Comparison of ENCODE assay signal across 10 mouse cellular contexts in the genomic region with DNA sequence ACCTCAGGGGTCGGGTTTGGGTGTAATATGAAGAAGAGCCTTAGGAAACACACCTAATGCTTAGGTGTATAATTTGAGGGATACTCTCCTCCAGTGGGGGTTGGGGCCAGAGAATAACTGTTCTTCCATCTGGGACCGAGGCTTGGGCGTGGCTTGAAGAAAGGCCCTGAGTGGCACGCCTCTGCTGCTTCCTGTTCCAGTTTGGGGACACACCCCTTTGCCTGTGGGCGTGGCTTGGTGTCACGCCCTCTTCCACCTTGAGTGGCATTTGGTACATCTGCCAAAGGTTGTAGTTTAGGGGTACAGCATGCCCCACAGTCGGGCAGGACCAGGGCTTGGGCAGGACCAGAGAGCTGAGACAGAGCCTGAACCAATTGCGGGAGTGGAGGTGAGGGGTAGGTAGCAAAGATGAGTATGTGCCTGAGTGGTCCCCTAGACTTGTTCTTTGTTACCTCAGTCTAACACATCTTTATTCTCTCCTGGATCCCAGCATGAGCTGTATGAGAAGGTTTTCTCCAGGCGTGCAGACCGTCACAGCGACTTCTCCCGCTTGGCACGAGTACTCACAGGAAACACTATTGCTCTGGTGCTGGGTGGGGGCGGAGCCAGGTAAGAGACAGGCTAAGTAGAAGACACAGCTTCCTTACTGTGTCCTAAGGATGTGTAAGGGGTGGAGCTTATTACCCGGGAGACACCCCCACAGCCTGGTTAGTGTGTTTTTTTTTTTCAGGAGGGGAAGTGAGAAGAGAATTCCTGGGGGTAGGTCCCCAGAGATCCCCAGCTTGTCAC. TPM values are rescaled to one million over a fixed set of nuclear protein-coding genes. Genes with fewer than 3 reads are reported as not detected.
DNase-seq lines count a peak whose midpoint lies in the region; ATAC-seq lines count a peak whose summit lies in the region.
"Had no signal": no experiment of that assay in that cellular context is flagged by ENCODE, and none has a peak within 500 bp of the region (broad histone marks: within the 10 kb centered on the region; RNA-seq: fewer than 3 reads in every experiment).

No protein-coding gene starts in this region.

- H3K4me3 ChIP-seq in liver, embryonic 16.5 days (ENCODE audit: low read depth, low read length): no peak overlapping the region
- H3K4me3 ChIP-seq in forebrain, embryonic 10.5 days: no peak overlapping the region
- H3K4me3 ChIP-seq: forebrain, embryonic 15.5 days; heart, embryonic 13.5 days had no signal

- ATAC-seq in CD4-positive, CD25-positive, alpha-beta regulatory T cell, adult 4 months: no peak
- ATAC-seq in liver, embryonic 16.5 days (ENCODE audit: low read depth): peak; percentile 81
- ATAC-seq: forebrain, embryonic 15.5 days had no signal

- 0 out of 2 replicates have a peak overlapping the region, but pooled peaks have one; percentile 29 for H3K27ac ChIP-seq in liver, embryonic 16.5 days (ENCODE audit: low read length)
- no peak overlapping the region for H3K27ac ChIP-seq in forebrain, embryonic 10.5 days
- H3K27ac ChIP-seq: forebrain, embryonic 15.5 days; heart, embryonic 13.5 days had no signal

- no peaks in the 10 kb centered on the region for H3K27me3 ChIP-seq in liver, embryonic 16.5 days (ENCODE audit: control insufficient read depth, insufficient read depth, low read depth, low read length)
- no peaks in the 10 kb centered on the region for H3K27me3 ChIP-seq in forebrain, embryonic 10.5 days (ENCODE audit: poor library complexity, severe bottlenecking)
- H3K27me3 ChIP-seq: forebrain, embryonic 15.5 days; heart, embryonic 13.5 days had no signal

- no peak overlapping the region for H3K9ac ChIP-seq in liver, embryonic 16.5 days (ENCODE audit: low read depth, low read length)
- H3K9ac ChIP-seq: forebrain, embryonic 15.5 days; heart, embryonic 13.5 days had no signal

- H3K4me1 ChIP-seq in liver, embryonic 16.5 days (ENCODE audit: control insufficient read depth, low read depth, low read length): peaks cover 12% of the 10 kb centered on the region
- no peaks in the 10 kb centered on the region for H3K4me1 ChIP-seq in forebrain, embryonic 10.5 days
- H3K4me1 ChIP-seq: forebrain, embryonic 15.5 days; heart, embryonic 13.5 days had no signal

- peaks cover 14% of the 10 kb centered on the region for H3K36me3 ChIP-seq in liver, embryonic 16.5 days (ENCODE audit: control insufficient read depth, insufficient read depth)
- peaks cover 60% of the 10 kb centered on the region for H3K36me3 ChIP-seq in forebrain, embryonic 10.5 days (replicated peaks)

- peak overlapping the region; percentile 17; the same call in 1 of the 2 replicates for H3K4me2 ChIP-seq in liver, embryonic 16.5 days (ENCODE audit: low read depth, low read length)
- H3K4me2 ChIP-seq: forebrain, embryonic 15.5 days; heart, embryonic 13.5 days had no signal

- no peaks in the 10 kb centered on the region for H3K9me3 ChIP-seq in liver, embryonic 16.5 days (replicated peaks; ENCODE audit: control insufficient read depth, low read length)
- H3K9me3 ChIP-seq in forebrain, embryonic 10.5 days: no peaks in the 10 kb centered on the region
- H3K9me3 ChIP-seq: forebrain, embryonic 15.5 days; heart, embryonic 13.5 days had no signal

- peak; percentile 54 for DNase-seq in CD4-positive, CD25-positive, alpha-beta regulatory T cell, adult 2 months (ENCODE audit: low read depth, low spot score)
- peak; percentile 25 for DNase-seq in 3T3-L1 (ENCODE audit: low read depth, low spot score)
- peak; percentile 78 for DNase-seq in c-Kit-positive CD71-positive TER-119-positive erythroid progenitor cells, embryonic 14.5 days (ENCODE audit: low spot score)
- no peak for DNase-seq in forebrain, embryonic 10.5 days (ENCODE audit: extremely low spot score, low spot score)
- no peak for DNase-seq in layer of hippocampus, adult 9-11 months
- DNase-seq in kidney, adult 18-20 months: no peak

- 55% methylated on average over 15 of the region's 15 CpGs for WGBS in liver, embryonic 16.5 days (ENCODE audit: insufficient replicate concordance)
- 62% methylated on average over 15 of the region's 15 CpGs for WGBS in forebrain, embryonic 10.5 days

RNA-seq across cellular contexts. Expression of a gene that starts 21.1 kb away (rescaled TPM):
- polyA plus RNA-seq in CD4-positive, CD25-positive, alpha-beta regulatory T cell, adult 4 months (2017; shearing (Covaris generic)): 10 to 100 TPM; 26.1 to 43.7 TPM
- 10.9 and 11.3 TPM in 2 replicates for polyA plus RNA-seq in liver, embryonic 16.5 days (2015; fragmentation: Nextera tagmentation; extraction: Ambion mirVana)
- 21.2 and 22.1 TPM in 2 replicates for polyA plus RNA-seq in forebrain, embryonic 10.5 days (2016; fragmentation: Nextera tagmentation; extraction: Ambion mirVana)

RNA-seq across cellular contexts. Expression of a gene that starts 31.5 kb away (rescaled TPM):
- 1 to 10 TPM in 1 of 2 experiments, not detected in 1; 1.4 TPM for polyA plus RNA-seq in CD4-positive, CD25-positive, alpha-beta regulatory T cell, adult 4 months (2017; shearing (Covaris generic))
- 3.1 and 4.8 TPM in 2 replicates for polyA plus RNA-seq in liver, embryonic 16.5 days (2015; fragmentation: Nextera tagmentation; extraction: Ambion mirVana)
- 8.4 and 13.1 TPM in 2 replicates for polyA plus RNA-seq in forebrain, embryonic 10.5 days (2016; fragmentation: Nextera tagmentation; extraction: Ambion mirVana)

RNA-seq across cellular contexts. Expression of a gene that starts 36.0 kb away (rescaled TPM):
- polyA plus RNA-seq in CD4-positive, CD25-positive, alpha-beta regulatory T cell, adult 4 months (2017; shearing (Covaris generic)): 10 to 100 TPM; 16.1 to 18.6 TPM
- polyA plus RNA-seq in liver, embryonic 16.5 days (2015; fragmentation: Nextera tagmentation; extraction: Ambion mirVana): 19.2 and 21.1 TPM in 2 replicates
- polyA plus RNA-seq in forebrain, embryonic 10.5 days (2016; fragmentation: Nextera tagmentation; extraction: Ambion mirVana): 56.9 and 59.3 TPM in 2 replicates

RNA-seq across cellular contexts. Expression of a gene that starts 43.3 kb away (rescaled TPM):
- 1 to 10 TPM; 1.0 to 1.6 TPM for polyA plus RNA-seq in CD4-positive, CD25-positive, alpha-beta regulatory T cell, adult 4 months (2017; shearing (Covaris generic))
- polyA plus RNA-seq in liver, embryonic 16.5 days (2015; fragmentation: Nextera tagmentation; extraction: Ambion mirVana): 4.3 and 5.4 TPM in 2 replicates
- polyA plus RNA-seq in forebrain, embryonic 10.5 days (2016; fragmentation: Nextera tagmentation; extraction: Ambion mirVana): 61.6 and 64.8 TPM in 2 replicates

RNA-seq across cellular contexts. Expression of a gene that starts 50.8 kb away (rescaled TPM):
- polyA plus RNA-seq in CD4-positive, CD25-positive, alpha-beta regulatory T cell, adult 4 months (2017; shearing (Covaris generic)): not detected
- 1.4 and 2.6 TPM in 2 replicates for polyA plus RNA-seq in liver, embryonic 16.5 days (2015; fragmentation: Nextera tagmentation; extraction: Ambion mirVana)
- 11.6 and 12.7 TPM in 2 replicates for polyA plus RNA-seq in forebrain, embryonic 10.5 days (2016; fragmentation: Nextera tagmentation; extraction: Ambion mirVana)

Comparison
In these comparisons a context has a peak if more than half of its experiments do, and no peak if none do; other contexts are left out.
1. DNase-seq: peak in CD4-positive, CD25-positive, alpha-beta regulatory T cell, adult 2 months (single experiment), 3T3-L1 (single experiment) and c-Kit-positive CD71-positive TER-119-positive erythroid progenitor cells, embryonic 14.5 days (single experiment); none in forebrain, embryonic 10.5 days (single experiment), layer of hippocampus, adult 9-11 months (single experiment) and kidney, adult 18-20 months (single experiment).